Mouse (Mus musculus) limb, embryonic 11.5 days (tissue): ENCODE data around the gene Gm16503. TPM values are rescaled to one million over a fixed set of nuclear protein-coding genes. Genes with fewer than 3 reads are reported as not detected.
"Not testable (repeated sequence)": the region's sequence is repeated elsewhere in the genome, so short reads cannot be mapped to it uniquely, and the experiment has no call there.

Experiments
- ATAC-seq: fragments of 200-750 bp; cut with Nextera tagmentation; 2 replicates; pipeline ENCODE4 v1.8.0; 2017; ENCODE audit warnings: low read depth; ENCODE audit not compliant: insufficient number of reproducible peaks, low FRiP score, low TSS enrichment
- DNase-seq: peaks from one replicate; pipeline ENCODE4 v3.0.0-alpha.2; 2015; ENCODE audit warnings: low spot score
- H3K27ac ChIP-seq: fragments of 300-500 bp; sonication (generic); replicated peaks from 2 replicates; pipeline ENCODE4 v1.5.1; 2014; ENCODE audit warnings: low read depth, mild to moderate bottlenecking, low read length
- H3K27me3 ChIP-seq: fragments of 300-500 bp; sonication (generic); 2 replicates; pipeline ENCODE4 v1.6.1; 2014; ENCODE audit warnings: mild to moderate bottlenecking, low read length, mixed read lengths; ENCODE audit not compliant: control insufficient read depth, insufficient read depth
- H3K36me3 ChIP-seq: fragments of 300-500 bp; sonication (generic); 2 replicates; pipeline ENCODE4 v1.6.1; 2014; ENCODE audit warnings: mild to moderate bottlenecking, low read length, moderate library complexity, mixed read lengths; ENCODE audit not compliant: control insufficient read depth, insufficient read depth
- H3K4me1 ChIP-seq: fragments of 300-500 bp; sonication (generic); 2 replicates; pipeline ENCODE4 v1.6.1; 2014; ENCODE audit warnings: low read length, mixed read lengths; ENCODE audit not compliant: control insufficient read depth, insufficient read depth
- H3K4me2 ChIP-seq: fragments of 300-500 bp; sonication (generic); 2 replicates; pipeline ENCODE4 v1.6.1; 2014; ENCODE audit warnings: low read depth, mild to moderate bottlenecking, moderate library complexity; ENCODE audit not compliant: severe bottlenecking
- H3K4me3 ChIP-seq: fragments of 300-500 bp; sonication (generic); 2 replicates; pipeline ENCODE4 v1.5.1; 2014; ENCODE audit warnings: low read depth, low read length
- H3K9ac ChIP-seq: fragments of 300-500 bp; sonication (generic); 2 replicates; pipeline ENCODE4 v1.6.1; 2014; ENCODE audit warnings: mild to moderate bottlenecking, low read length
- H3K9me3 ChIP-seq: fragments of 300-500 bp; sonication (generic); 2 replicates; pipeline ENCODE4 v1.6.1; 2016; ENCODE audit warnings: low read length; ENCODE audit not compliant: control insufficient read depth
- WGBS: fragments of 180-500 bp; shearing (Covaris S2); extraction: QIAGEN DNeasy Blood & Tissue Kit; methylation state at CpG from one replicate; pipeline ENCODE4 v1.1.7; 2014; 5-methylcytosine and 5-hydroxymethylcytosine counted together
- polyA plus RNA-seq: library from polyadenylated mRNA; unstranded; fragments of >200 nt; fragmentation: Nextera tagmentation; extraction: Ambion mirVana; gene quantifications from 2 replicates; pipeline ENCODE4 v1.2.1, GENCODE M21; 2014

The Gm16503 gene
- polyA plus RNA-seq = 0.39 and 0.47 TPM in 2 replicates

DNA sequence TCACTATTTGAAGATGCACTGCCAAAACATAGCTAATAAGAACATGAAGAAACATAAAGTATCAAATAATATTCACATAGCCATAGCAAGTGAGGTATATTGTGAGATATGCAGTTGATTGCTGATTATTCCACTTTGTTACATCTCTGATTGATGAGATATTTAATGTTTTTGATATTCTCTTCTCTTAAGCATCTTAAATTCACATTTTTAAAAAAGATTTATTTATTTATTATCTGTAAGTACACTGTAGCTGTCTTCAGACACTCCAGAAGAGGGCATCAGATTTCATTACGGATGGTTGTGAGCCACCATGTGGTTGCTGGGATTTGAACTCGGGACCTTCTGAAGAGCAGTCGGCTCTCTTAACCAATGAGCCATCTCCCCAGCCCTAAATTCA is at the start of gene Gm16503:
Gm16503 (plus strand) TSS at position 301 of the 400 bp plus-strand sequence.
- H3K9me3 ChIP-seq = peaks cover 21% of the 10 kb centered on the region; the same call in 1 of the 2 replicates
- H3K4me1 ChIP-seq, H3K27ac ChIP-seq, H3K9ac ChIP-seq, H3K4me3 ChIP-seq, H3K4me2 ChIP-seq, DNase-seq, ATAC-seq, H3K27me3 ChIP-seq, H3K36me3 ChIP-seq: not testable (repeated sequence)
- WGBS = 84% methylated on average over 3 of the region's 3 CpGs

DNA sequence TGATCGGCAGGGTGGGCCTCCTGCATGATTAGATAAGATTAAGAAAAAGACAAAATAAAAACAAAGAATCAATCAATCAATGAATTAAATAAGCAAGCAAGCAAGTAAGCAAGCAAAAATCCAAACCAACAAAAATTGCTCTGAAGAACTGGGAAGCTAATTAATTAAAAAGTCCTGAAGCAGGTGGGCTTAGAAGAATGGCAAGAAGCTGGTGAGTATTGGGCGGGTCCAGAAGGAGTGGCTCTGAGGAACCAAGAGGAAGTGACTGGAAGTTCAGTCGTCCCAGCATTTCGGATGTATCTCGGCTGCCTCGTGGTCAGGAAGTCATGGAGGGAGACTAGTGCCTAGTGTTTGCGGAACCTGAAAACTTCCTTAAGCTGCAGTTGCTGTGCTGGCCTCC is 47.9 kb upstream of the Gm16503 start, which contains the start of gene Zfp982:
Zfp982 (plus strand) TSS at position 301 of the 400 bp plus-strand sequence.
- not testable (repeated sequence) for H3K4me3 ChIP-seq, ATAC-seq, H3K9ac ChIP-seq, H3K36me3 ChIP-seq, H3K27ac ChIP-seq, DNase-seq, H3K27me3 ChIP-seq, H3K9me3 ChIP-seq, H3K4me1 ChIP-seq, H3K4me2 ChIP-seq
- WGBS = 87% methylated on average over 7 of the region's 7 CpGs

DNA sequence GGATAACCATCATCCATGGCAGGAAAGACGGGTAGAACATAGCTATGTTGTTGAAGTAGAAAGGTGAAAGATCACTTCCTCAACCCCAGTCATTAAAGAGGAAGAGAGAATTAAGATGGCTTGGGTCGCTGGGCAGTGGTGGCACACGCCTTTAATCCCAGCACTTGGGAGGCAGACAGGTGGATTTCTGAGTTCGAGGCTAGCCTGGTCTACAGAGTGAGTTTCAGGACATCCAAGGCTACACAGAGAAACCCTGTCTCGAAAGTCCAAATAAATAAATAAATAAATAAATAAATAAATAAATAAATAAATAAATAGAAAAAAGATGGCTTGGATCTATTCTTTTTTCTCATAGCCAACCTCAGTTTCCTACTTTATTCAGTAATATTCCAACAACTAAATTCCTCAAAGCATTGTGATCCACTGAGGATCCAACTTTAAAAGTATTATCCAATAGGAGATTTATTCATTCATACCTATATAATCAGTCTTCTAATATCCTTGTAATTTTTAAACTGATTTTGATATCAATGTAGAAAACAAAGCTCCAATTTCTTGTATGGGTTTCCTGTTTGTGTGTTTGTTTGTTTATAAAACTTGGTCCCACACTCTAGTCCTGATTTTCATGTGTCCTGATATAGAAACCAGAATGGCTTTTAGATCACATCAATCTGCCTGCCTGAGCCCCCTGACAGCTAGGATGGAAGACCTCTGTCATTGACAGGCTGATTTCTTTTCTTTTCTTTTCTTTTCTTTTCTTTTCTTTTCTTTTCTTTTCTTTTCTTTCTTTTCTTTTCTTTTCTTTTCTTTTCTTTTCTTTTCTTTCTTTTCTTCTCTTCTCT is 41.0 kb upstream of the Gm16503 start:
- H3K4me3 ChIP-seq = not testable (repeated sequence)

DNA sequence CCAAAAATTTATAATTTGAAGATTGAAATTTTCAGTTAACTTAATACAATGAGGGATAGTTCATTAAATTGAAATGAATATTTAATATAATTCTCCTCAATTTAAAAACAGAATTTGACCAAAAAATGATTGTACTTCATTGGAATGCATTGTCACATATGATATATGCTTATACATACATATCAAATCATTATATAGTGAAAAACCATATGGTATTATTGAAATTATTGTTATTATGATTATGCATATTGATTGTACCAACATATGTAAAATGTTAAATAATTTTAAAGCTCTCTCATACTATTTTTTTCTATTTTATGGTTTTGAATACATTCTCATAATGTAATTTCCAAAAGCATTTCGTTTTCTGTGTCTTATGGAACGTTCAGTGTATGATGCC is 30.8 kb upstream of the Gm16503 start:
- DNase-seq = no peak
- H3K9me3 ChIP-seq = peaks cover 8% of the 10 kb centered on the region; the same call in 1 of the 2 replicates
- H3K27ac ChIP-seq = no peak overlapping the region
- ATAC-seq = peak; percentile 49
- H3K4me2 ChIP-seq = no peak overlapping the region
- 89% methylated on average over 2 of the region's 2 CpGs for WGBS
- H3K9ac ChIP-seq = no peak overlapping the region
- H3K4me3 ChIP-seq = no peak overlapping the region
- H3K36me3 ChIP-seq = 0 out of 2 replicates have a peak, but pooled peaks cover 2% of the 10 kb centered on the region
- no peaks in the 10 kb centered on the region for H3K4me1 ChIP-seq
- no peaks in the 10 kb centered on the region for H3K27me3 ChIP-seq

More for the DNA sequence above, 41.0 kb upstream of the Gm16503 start:
- ATAC-seq = peak; percentile 68
- not testable (repeated sequence) for H3K36me3 ChIP-seq, H3K27me3 ChIP-seq, DNase-seq, H3K4me1 ChIP-seq, H3K9ac ChIP-seq, H3K27ac ChIP-seq, H3K4me2 ChIP-seq, H3K9me3 ChIP-seq
- 88% methylated on average over 5 of the region's 5 CpGs for WGBS

DNA sequence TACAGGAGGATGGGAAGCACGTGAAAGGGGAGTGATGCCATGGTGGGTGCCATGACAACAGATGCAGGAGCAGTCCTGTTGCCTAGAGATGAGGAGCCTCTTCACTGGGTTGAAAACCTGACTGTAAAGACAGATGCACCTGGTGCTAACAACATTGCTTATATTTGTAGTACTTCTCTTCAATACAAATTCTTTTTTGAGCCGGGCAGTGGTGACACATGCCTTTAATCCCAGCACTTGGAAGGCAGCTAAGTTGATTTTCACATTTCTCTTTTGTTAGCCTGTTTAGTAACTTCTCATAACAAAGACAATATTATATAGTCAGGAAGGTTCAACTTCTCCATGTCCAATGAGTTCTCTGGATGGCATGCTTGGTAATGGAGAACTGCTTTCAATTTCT is 21.0 kb upstream of the Gm16503 start:
- ATAC-seq (0 out of 2 replicates have a peak, but pooled peaks have one; percentile 11), DNase-seq (no peak)
- H3K4me3 ChIP-seq = no peak overlapping the region
- H3K27ac ChIP-seq = no peak overlapping the region
- no peak overlapping the region for H3K4me2 ChIP-seq
- H3K4me1 ChIP-seq = no peaks in the 10 kb centered on the region
- H3K36me3 ChIP-seq = no peaks in the 10 kb centered on the region
- WGBS = 76% methylated on average over 2 of the region's 2 CpGs
- H3K27me3 ChIP-seq = no peaks in the 10 kb centered on the region
- H3K9ac ChIP-seq = no peak overlapping the region
- peaks cover 20% of the 10 kb centered on the region for H3K9me3 ChIP-seq

DNA sequence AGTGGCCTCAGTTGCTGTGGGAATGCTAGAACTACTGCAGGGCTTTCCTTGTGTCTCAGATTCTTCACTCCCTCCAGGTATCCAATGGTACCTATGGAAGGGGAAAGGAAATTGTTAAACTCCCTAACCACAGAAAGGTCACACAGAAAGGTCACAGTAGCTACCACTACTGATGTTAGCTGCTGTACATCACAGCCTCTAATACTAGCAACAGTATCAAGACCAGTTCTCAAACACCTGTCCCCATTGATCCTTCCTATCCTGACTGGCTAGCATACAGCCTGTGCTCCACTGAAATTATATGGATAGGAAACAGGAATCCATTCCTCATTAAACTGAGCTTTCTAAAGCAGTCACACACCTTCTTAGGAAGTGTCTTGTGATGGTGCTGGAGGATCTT is 19.9 kb upstream of the Gm16503 start:
- H3K27me3 ChIP-seq = no peaks in the 10 kb centered on the region
- no peaks in the 10 kb centered on the region for H3K4me1 ChIP-seq
- peaks cover 21% of the 10 kb centered on the region for H3K9me3 ChIP-seq
- no peak for DNase-seq
- H3K4me2 ChIP-seq = no peak overlapping the region
- H3K27ac ChIP-seq = no peak overlapping the region
- no peak overlapping the region for H3K4me3 ChIP-seq
- peak; percentile 24; the same call in 1 of the 2 replicates for ATAC-seq
- H3K9ac ChIP-seq = no peak overlapping the region
- no peaks in the 10 kb centered on the region for H3K36me3 ChIP-seq

DNA sequence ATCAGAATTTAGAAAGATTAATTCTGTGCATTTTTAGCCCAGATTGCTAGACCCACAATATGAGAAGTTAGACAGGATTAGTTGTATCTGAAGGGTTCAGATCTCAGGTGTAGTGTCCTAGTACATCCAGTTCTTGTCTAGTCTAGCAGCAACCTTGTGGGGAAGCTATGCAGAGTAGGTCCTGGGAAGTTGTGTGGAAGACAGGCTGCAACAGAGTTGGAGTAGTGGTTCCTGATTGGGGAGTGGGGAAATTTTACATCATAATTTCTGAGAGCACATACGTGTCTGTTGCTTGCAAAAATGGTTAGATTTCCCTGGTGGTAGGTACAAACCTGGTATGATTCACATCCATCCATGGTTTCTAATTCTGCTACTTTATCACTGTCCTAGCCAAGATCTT is 14.9 kb upstream of the Gm16503 start:
- H3K4me3 ChIP-seq = no peak overlapping the region
- 88% methylated on average over 1 of the region's 1 CpGs for WGBS
- H3K9ac ChIP-seq = no peak overlapping the region
- DNase-seq = no peak
- peaks cover 24% of the 10 kb centered on the region for H3K9me3 ChIP-seq
- H3K27me3 ChIP-seq = no peaks in the 10 kb centered on the region
- no peak overlapping the region for H3K27ac ChIP-seq
- ATAC-seq = no peak
- no peak overlapping the region for H3K4me2 ChIP-seq
- H3K4me1 ChIP-seq = no peaks in the 10 kb centered on the region
- no peaks in the 10 kb centered on the region for H3K36me3 ChIP-seq

DNA sequence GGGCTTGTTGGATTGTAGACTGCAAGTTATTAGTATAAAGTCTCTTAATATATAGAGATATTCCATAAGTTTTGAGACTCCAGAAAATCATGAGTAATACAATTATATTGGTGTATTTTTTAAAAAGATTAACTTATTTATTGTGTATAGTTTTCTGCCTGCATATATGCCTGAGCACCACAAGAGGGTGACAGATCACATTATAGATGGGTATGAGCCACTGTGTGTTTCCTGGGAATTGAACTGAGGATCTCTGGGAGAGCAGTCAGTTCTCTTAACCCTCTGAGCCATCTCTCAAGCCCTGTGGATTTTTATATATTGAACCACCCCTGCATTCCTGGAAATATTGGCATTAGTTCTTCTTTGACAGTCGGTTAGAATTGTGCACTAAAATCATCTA is 9.7 kb upstream of the Gm16503 start:
- H3K9ac ChIP-seq = no peak overlapping the region
- no peaks in the 10 kb centered on the region for H3K4me1 ChIP-seq
- no peak overlapping the region for H3K4me2 ChIP-seq
- no peak overlapping the region for H3K4me3 ChIP-seq
- no peak for ATAC-seq
- H3K27ac ChIP-seq = no peak overlapping the region
- H3K36me3 ChIP-seq = no peaks in the 10 kb centered on the region
- 89% methylated on average over 1 of the region's 1 CpGs for WGBS
- peaks cover 9% of the 10 kb centered on the region for H3K9me3 ChIP-seq
- no peak for DNase-seq
- no peaks in the 10 kb centered on the region for H3K27me3 ChIP-seq
